Mouse (Mus musculus) embryonic fibroblast, embryonic 13.5 days (primary cell): Measurements from ENCODE around the gene Gm43738.

ENCODE experiments used
- CTCF ChIP-seq: IDR thresholded peaks from 2 replicates; pipeline ENCODE4 v1.5.1; 2011; ENCODE audit warnings: mild to moderate bottlenecking, control low read depth, low read length, moderate library complexity, borderline replicate concordance; ENCODE audit not compliant: insufficient read depth
- POLR2A ChIP-seq: IDR thresholded peaks from 2 replicates; pipeline ENCODE4 v1.6.1; 2011; ENCODE audit warnings: low read depth, mild to moderate bottlenecking, control low read depth, low read length, moderate library complexity

DNA sequence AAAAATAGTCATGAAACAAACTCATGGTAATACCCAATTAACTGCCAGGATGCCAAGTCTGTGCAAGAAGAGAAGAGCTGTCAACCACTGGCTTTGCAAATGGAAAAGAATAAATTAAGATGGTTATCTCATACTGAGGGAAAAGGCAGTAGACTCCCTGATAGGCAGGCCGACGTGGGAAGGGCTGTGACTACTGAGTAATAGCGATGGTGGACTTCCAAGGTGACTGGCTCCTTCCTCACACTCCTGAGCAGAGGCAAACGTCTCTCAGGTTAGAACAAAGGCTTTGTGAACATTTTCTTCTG lies 2.3 kb upstream of the Gm43738 start:
- no peak for TF ChIP-seq POLR2A
- TF ChIP-seq CTCF = no peak
